Mouse (Mus musculus): ENCODE data around the gene Rap1gds1.

DNA sequence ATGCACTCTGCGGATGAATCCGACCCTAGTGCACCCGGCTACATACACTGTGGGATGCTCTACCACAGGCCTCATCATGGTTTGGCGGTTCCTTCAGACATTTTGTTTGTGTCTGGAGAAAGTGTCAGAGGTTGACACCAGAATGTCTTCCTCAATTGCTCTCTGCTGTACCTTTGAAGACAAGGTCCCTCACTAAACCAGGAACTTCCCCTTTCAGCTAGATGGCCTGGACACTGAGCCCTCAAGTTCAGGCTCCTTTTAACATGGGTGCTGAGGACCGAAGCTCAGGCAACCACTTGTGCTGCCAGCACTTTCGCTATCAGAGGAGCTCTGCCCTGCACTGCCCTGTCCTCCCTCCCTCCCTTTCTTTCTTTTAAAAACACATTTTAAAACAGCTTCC lies 92.8 kb downstream of the Rap1gds1 start:
- TF ChIP-seq CTCF (IDR thresholded peaks at IDR 0.05; ENCODE audit: borderline replicate concordance, control insufficient read depth, extremely low read depth, insufficient read depth, low read length, poor library complexity) (no peak), POLR2A (IDR thresholded peaks at IDR 0.05; ENCODE audit: control insufficient read depth, extremely low read depth, insufficient read depth, low read length, poor library complexity) (no peak)
